Mouse (Mus musculus) heart, embryonic 16.5 days (tissue): Measurements from ENCODE around the gene Kcnab3. TPM values are rescaled to one million over a fixed set of nuclear protein-coding genes. Genes with fewer than 3 reads are reported as not detected.

Experiments
- polyA plus RNA-seq: library from polyadenylated mRNA; unstranded; fragments of >200 nt; fragmentation: Nextera tagmentation; extraction: Ambion mirVana; gene quantifications from 2 replicates; pipeline ENCODE4 v1.2.1, GENCODE M21; 2015

Gene Kcnab3
- polyA plus RNA-seq, 1 experiment from 2014 or later: 0.79 TPM

Other genes starting within 250 kb of the Kcnab3 start
- gene Vamp2, start 237.8 kb upstream of the Kcnab3 start, polyA plus RNA-seq: 84.1 and 91.1 TPM in 2 replicates
- 19.6 and 21.9 TPM in 2 replicates for gene Per1, start 231.0 kb upstream of the Kcnab3 start, polyA plus RNA-seq
- gene Hes7, start 205.9 kb upstream of the Kcnab3 start, polyA plus RNA-seq: 0.50 TPM in 2 replicates
- gene 9130213A22Rik, start 203.7 kb upstream of the Kcnab3 start, polyA plus RNA-seq: 0.41 and 0.72 TPM in 2 replicates
- gene Aloxe3, start 200.4 kb upstream of the Kcnab3 start, polyA plus RNA-seq: 0.08 and 0.26 TPM in 2 replicates
- gene Alox12b, start 169.3 kb upstream of the Kcnab3 start, polyA plus RNA-seq: not detected in 2 replicates
- gene Alox8, start 128.4 kb upstream of the Kcnab3 start, polyA plus RNA-seq: 1.7 TPM in 2 replicates
- 0.05 and 0.10 TPM in 2 replicates for gene Gucy2e, start 89.2 kb upstream of the Kcnab3 start, polyA plus RNA-seq
- gene Cntrob, start 2.5 kb upstream of the Kcnab3 start, polyA plus RNA-seq: 16.1 and 16.2 TPM in 2 replicates
- 176 and 179 TPM in 2 replicates for gene Trappc1, start 2.3 kb upstream of the Kcnab3 start, polyA plus RNA-seq
- gene Rnf227, start 14.2 kb downstream of the Kcnab3 start, polyA plus RNA-seq: 6.5 TPM in 2 replicates
- gene Chd3, start 43.1 kb downstream of the Kcnab3 start, polyA plus RNA-seq: 13.3 and 19.8 TPM in 2 replicates
- 134 and 135 TPM in 2 replicates for gene Naa38, start 69.2 kb downstream of the Kcnab3 start, polyA plus RNA-seq
- 25.4 and 27.6 TPM in 2 replicates for gene Cyb5d1, start 69.4 kb downstream of the Kcnab3 start, polyA plus RNA-seq
- gene Tmem88, start 72.0 kb downstream of the Kcnab3 start, polyA plus RNA-seq: 39.6 and 45.2 TPM in 2 replicates
- gene Kdm6b, start 87.4 kb downstream of the Kcnab3 start, polyA plus RNA-seq: 17.3 and 18.2 TPM in 2 replicates
- gene Dnah2, start 222.9 kb downstream of the Kcnab3 start, polyA plus RNA-seq: 0.17 and 0.62 TPM in 2 replicates
- gene Efnb3, start 233.9 kb downstream of the Kcnab3 start, polyA plus RNA-seq: 49.9 and 57.0 TPM in 2 replicates